Mouse (Mus musculus): Measurements from ENCODE around the gene Prdm11.

- TF ChIP-seq CTCF (IDR thresholded peaks at IDR 0.05; ENCODE audit: control insufficient read depth, insufficient read depth, insufficient replicate concordance, low read depth, low read length), result peak; percentile 23; the same call in 1 of the 2 replicates
- no peak for TF ChIP-seq POLR2A (IDR thresholded peaks at IDR 0.05; ENCODE audit: control insufficient read depth, low read depth, low read length)
These were observed 17.4 kb upstream of the Prdm11 start for GRCm38 (mm10) chr2:93063347-93063746.

Data from testis, adult 2 months (tissue).